Mouse (Mus musculus) hindbrain, embryonic 11.5 days (tissue): ENCODE measurements at regions not wholly inside any gene's neighbourhood (a gene's known extent, or its start where the extent isn't known, plus 50 kb on each side); places are given as distances from the start of the nearest gene placed in this dataset.

ENCODE experiments used
- ATAC-seq: fragments of 200-750 bp; cut with Nextera tagmentation; 2 replicates; pipeline ENCODE4 v1.8.0; 2017; ENCODE audit warnings: mild to moderate bottlenecking, moderate TSS enrichment, moderate library complexity; ENCODE audit not compliant: low FRiP score
- DNase-seq: peaks from one replicate; pipeline ENCODE4 v3.0.0-alpha.2; 2015; ENCODE audit warnings: low spot score
- H3K27ac ChIP-seq: fragments of 300-500 bp; sonication (generic); 2 replicates; pipeline ENCODE4 v1.5.1; 2014; ENCODE audit warnings: mild to moderate bottlenecking, low read depth, low read length
- H3K27me3 ChIP-seq: fragments of 300-500 bp; sonication (generic); 2 replicates; pipeline ENCODE4 v1.6.1; 2014; ENCODE audit warnings: mild to moderate bottlenecking, low read length, moderate library complexity, mixed read lengths; ENCODE audit not compliant: control insufficient read depth, insufficient read depth
- H3K36me3 ChIP-seq: fragments of 300-500 bp; sonication (generic); 2 replicates; pipeline ENCODE4 v1.6.1; 2014; ENCODE audit warnings: mild to moderate bottlenecking, low read length, moderate library complexity, mixed read lengths; ENCODE audit not compliant: control insufficient read depth, insufficient read depth
- H3K4me1 ChIP-seq: fragments of 300-500 bp; sonication (generic); replicated peaks from 2 replicates; pipeline ENCODE4 v1.6.1; 2014; ENCODE audit warnings: low read length, mixed read lengths; ENCODE audit not compliant: control insufficient read depth, insufficient read depth
- H3K4me2 ChIP-seq: fragments of 300-500 bp; sonication (generic); replicated peaks from 2 replicates; pipeline ENCODE4 v1.6.1; 2014; ENCODE audit warnings: mild to moderate bottlenecking, low read depth, low read length
- H3K4me3 ChIP-seq: fragments of 300-500 bp; sonication (generic); 2 replicates; pipeline ENCODE4 v1.5.1; 2014; ENCODE audit warnings: low read depth, low read length
- H3K9ac ChIP-seq: fragments of 300-500 bp; sonication (generic); 2 replicates; pipeline ENCODE4 v1.6.1; 2014; ENCODE audit warnings: low read depth, low read length
- H3K9me3 ChIP-seq: fragments of 300-500 bp; sonication (generic); 2 replicates; pipeline ENCODE4 v1.6.1; 2016; ENCODE audit warnings: low read length; ENCODE audit not compliant: control insufficient read depth
- WGBS: fragments of 180-500 bp; shearing (Covaris S2); extraction: QIAGEN DNeasy Blood & Tissue Kit; methylation state at CpG from one replicate; pipeline ENCODE4 v1.1.7; 2014; 5-methylcytosine and 5-hydroxymethylcytosine counted together

DNA sequence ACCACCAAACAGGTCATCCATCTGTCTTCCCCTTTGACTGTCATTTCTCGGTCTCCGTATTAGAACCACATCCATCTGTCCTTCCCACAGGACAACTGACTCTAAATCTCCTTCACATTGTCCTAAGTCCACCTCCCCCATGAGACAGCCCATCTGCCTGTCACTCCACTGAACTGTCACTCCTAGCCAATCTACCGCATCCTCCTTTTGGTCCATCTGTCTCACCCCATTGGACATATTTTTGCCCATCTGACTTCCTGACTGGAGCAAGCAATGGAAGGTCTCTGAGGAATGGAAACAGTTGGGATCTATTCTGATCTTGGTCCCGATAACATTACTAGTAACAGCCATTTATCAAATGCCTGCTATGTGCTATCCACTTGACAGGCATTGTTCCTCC, 99.9 kb upstream of the Pkdcc start:
- no peak overlapping the region for H3K4me3 ChIP-seq
- no peak for DNase-seq
- H3K36me3 ChIP-seq = no peaks in the 10 kb centered on the region
- no peak overlapping the region for H3K27ac ChIP-seq
- ATAC-seq = peak; percentile 71
- no peak overlapping the region for H3K9ac ChIP-seq
- WGBS = 52% methylated on average over 4 of the region's 4 CpGs
- H3K27me3 ChIP-seq = no peaks in the 10 kb centered on the region
- no peaks in the 10 kb centered on the region for H3K9me3 ChIP-seq
- H3K4me2 ChIP-seq = no peak overlapping the region
- H3K4me1 ChIP-seq = peaks cover 4% of the 10 kb centered on the region; the same call in 1 of the 2 replicates

DNA sequence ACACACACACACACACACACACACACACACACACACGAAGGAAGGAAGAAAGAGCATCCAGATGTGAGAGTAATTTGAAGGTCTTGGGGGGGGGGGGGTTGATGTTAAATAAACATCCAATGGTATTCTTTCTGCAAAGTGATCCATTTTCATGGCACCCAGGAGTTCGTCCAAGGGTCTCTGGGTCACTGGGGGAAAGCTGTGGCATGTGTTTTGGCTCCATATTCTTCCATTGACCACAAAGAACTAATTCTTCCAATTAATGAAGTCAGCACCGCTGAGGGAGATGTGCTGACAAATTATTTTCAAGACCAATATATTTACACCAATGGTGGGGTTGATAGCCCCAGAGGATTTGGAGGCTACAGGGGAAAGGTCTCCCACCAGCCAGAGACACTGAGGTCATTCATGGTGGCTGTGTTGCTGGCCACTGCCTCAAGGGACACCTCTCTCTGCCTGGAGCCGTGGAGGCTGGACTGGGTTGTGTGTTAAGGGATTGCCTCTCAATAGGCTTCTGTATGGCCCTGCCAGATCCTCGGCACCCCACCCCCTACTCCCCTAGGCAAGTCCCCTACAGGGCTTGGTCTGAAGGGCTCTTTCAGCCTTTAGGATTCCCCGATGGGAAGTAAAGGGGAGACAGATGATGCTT, 99.1 kb upstream of the Pkdcc start:
- ATAC-seq (no peak), DNase-seq (no peak)
- H3K4me3 ChIP-seq = no peak overlapping the region
- H3K9me3 ChIP-seq = no peaks in the 10 kb centered on the region
- 23% methylated on average over 6 of the region's 6 CpGs for WGBS
- H3K27ac ChIP-seq = 0 out of 2 replicates have a peak overlapping the region, but pooled peaks have one; percentile 19
- H3K27me3 ChIP-seq = no peaks in the 10 kb centered on the region
- H3K9ac ChIP-seq = no peak overlapping the region
- H3K4me2 ChIP-seq = no peak overlapping the region
- H3K36me3 ChIP-seq = no peaks in the 10 kb centered on the region
- H3K4me1 ChIP-seq = peaks cover 6% of the 10 kb centered on the region; the same call in 1 of the 2 replicates

DNA sequence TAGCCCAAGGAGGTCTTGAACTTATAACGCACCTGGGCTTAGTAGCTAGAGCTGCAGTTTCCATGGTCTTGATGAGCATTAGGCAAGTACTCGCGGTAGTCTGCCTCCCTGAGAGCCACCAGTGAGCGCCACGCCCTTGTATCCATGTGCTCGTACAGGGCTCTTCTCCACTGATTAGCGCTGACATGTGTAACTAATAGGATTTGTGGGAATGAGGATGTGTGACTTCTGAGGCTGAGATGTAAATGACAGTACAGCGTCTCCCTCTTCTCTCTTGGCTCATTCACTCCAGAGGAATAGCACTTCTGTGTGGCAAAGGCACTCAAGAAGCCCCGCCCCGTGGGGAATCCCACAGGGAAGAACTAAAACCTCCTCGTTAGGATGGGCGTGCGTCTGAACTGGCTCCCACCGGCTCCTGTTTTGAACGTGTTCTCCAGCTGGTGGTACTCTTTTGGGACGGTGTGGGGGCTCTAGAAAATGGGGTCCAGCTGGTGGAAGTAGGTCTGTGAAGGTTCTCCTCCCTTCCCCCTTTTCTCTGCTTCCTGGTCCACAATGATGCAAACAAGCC, 94.3 kb upstream of the Pkdcc start:
- DNase-seq = no peak
- no peak for ATAC-seq
- H3K9me3 ChIP-seq = no peaks in the 10 kb centered on the region
- H3K27me3 ChIP-seq = no peaks in the 10 kb centered on the region
- WGBS = 57% methylated on average over 16 of the region's 16 CpGs
- peaks cover 8% of the 10 kb centered on the region; the same call in 1 of the 2 replicates for H3K4me1 ChIP-seq
- H3K4me3 ChIP-seq = no peak overlapping the region
- no peak overlapping the region for H3K27ac ChIP-seq
- no peaks in the 10 kb centered on the region for H3K36me3 ChIP-seq
- H3K9ac ChIP-seq = no peak overlapping the region
- H3K4me2 ChIP-seq = no peak overlapping the region

DNA sequence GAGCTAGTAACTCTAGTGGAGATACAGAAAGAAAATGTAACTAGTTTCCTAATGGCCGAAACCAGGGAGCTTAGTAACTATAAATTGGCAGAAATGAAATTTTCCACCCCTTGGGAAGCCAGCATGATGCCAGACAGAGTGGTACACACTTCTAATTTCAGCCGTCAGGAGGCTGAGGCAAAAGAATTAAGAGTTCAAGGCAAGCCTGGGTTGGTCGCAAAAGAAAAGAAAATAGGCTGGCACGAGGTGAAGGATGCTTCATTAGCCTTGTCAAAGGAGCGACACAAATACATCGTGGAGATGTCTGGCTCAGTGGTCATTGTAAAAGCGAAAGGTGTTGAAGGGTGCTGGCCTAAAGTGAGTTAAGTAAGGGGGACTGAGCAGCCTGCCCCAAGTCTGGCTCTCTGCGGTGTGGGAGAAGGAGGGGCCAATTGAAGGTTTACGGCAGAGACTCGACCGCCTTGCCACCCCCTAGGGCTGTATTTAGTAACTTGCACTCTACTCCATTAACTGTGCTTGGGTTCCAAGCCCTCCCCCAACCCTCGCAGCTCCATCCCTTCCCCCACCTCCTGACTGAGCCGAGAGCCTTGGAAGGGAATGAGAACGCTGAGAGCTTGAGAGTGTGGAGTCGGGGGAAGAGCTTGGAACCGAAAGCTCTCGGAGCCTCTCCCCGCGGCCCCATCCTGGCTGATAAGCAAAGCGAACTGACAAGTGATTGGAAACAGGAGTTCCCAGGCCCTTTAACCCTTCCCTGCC, 92.4 kb upstream of the Pkdcc start:
- peak; percentile 71 for DNase-seq
- no peaks in the 10 kb centered on the region for H3K27me3 ChIP-seq
- peak overlapping the region; percentile 37; the same call in 1 of the 2 replicates for H3K9ac ChIP-seq
- peak overlapping the region; percentile 16 for H3K4me3 ChIP-seq
- H3K9me3 ChIP-seq = no peaks in the 10 kb centered on the region
- 0 out of 2 replicates have a peak overlapping the region, but pooled peaks have one; percentile 24 for H3K27ac ChIP-seq
- H3K4me2 ChIP-seq = peak overlapping the region; percentile 36
- WGBS = 6% methylated on average over 20 of the region's 20 CpGs
- H3K4me1 ChIP-seq = peaks cover 8% of the 10 kb centered on the region; the same call in 1 of the 2 replicates
- H3K36me3 ChIP-seq = no peaks in the 10 kb centered on the region
- ATAC-seq = peak; percentile 72

DNA sequence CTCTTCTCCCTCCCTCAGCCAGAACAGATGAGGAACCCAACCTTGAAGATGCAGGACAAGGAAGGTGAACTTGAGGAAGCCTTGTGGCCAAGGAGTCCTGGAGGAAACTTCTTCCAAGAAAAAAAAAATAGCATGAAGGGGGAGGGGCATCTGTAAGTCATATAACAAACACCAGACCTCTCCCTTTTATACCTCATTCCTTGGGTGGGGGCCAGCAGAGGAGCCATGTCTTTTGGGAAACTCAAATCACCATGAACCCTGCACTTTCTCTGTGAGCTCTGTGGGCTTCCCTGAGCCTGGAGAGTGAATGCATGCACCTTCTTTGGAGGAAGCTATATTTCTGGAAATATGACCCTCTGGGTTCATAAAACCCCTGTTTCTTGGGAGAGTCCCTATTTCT, 90.0 kb upstream of the Pkdcc start:
- Histone ChIP-seq H3K4me3 (no peak overlapping the region), H3K36me3 (no peaks in the 10 kb centered on the region), H3K27me3 (no peaks in the 10 kb centered on the region), H3K4me2 (no peak overlapping the region), H3K9ac (no peak overlapping the region), H3K9me3 (no peaks in the 10 kb centered on the region), H3K4me1 (peaks cover 17% of the 10 kb centered on the region), H3K27ac (0 out of 2 replicates have a peak overlapping the region, but pooled peaks have one; percentile 9)
- DNase-seq (no peak), ATAC-seq (no peak)

DNA sequence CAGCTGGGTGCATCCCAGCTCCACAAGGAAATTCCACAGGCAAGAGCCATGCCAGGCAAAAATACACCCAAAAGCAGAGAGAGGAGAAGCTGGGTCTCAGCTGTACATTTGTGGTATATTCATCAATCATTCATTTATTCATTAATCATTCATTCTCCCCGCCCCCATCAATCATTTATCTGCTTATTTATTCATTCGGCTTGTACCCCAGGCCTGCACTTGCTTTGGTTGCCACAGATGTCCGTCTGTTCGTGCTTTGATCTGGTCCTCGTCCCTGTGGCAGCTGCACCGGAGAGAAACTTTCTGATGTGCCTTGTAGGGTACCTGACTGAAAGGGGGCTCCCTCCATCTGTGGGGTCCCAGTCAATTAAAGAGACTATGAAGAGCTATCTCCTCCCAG, 87.2 kb upstream of the Pkdcc start:
- ATAC-seq (peak; percentile 36; the same call in 1 of the 2 replicates), DNase-seq (no peak)
- Histone ChIP-seq H3K4me3 (no peak overlapping the region), H3K9ac (no peak overlapping the region), H3K4me2 (no peak overlapping the region), H3K4me1 (peaks cover 10% of the 10 kb centered on the region), H3K27ac (peak overlapping the region; percentile 58), H3K36me3 (no peaks in the 10 kb centered on the region), H3K9me3 (no peaks in the 10 kb centered on the region), H3K27me3 (no peaks in the 10 kb centered on the region)
- WGBS = 34% methylated on average over 6 of the region's 6 CpGs

DNA sequence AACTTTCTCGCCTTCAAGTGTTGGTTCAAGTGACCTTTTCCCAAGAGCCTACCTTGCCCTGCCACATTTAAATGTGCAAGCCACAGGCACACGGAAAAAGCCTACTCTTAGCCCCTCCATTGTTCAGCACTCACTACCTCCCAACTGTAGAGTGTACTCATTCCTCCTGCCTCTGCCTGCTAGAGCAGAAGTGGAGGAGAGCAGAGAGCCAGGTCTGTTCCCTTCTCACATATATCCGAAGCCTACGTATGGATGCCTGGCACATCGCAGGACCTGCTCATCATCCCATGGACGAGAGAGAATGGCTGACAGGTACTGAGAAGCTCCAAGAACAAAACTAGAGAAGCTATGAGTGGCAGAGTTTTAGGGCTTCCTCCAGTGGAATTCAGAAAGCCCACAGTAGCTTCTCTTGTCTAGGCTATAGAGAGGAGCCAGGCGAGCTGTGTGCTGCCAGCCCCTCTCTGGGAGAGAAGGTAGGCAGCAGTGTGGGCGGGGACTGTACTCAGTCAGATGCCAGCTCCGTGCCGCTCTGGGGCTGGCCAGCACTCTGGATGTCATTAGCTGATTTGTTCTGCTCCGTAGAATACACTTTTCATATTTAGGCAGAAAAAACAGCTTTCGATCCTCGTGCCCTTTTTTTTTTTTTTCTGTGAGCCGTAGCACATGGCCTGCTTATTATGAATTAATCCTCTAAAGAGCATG, 86.1 kb upstream of the Pkdcc start:
- DNase-seq = no peak
- Histone ChIP-seq H3K4me2 (no peak overlapping the region), H3K4me1 (peaks cover 14% of the 10 kb centered on the region), H3K27ac (peak overlapping the region; percentile 58), H3K27me3 (no peaks in the 10 kb centered on the region), H3K9ac (no peak overlapping the region), H3K36me3 (no peaks in the 10 kb centered on the region), H3K9me3 (no peaks in the 10 kb centered on the region), H3K4me3 (no peak overlapping the region)
- peak; percentile 56; the same call in 1 of the 2 replicates for ATAC-seq
- 51% methylated on average over 14 of the region's 14 CpGs for WGBS

DNA sequence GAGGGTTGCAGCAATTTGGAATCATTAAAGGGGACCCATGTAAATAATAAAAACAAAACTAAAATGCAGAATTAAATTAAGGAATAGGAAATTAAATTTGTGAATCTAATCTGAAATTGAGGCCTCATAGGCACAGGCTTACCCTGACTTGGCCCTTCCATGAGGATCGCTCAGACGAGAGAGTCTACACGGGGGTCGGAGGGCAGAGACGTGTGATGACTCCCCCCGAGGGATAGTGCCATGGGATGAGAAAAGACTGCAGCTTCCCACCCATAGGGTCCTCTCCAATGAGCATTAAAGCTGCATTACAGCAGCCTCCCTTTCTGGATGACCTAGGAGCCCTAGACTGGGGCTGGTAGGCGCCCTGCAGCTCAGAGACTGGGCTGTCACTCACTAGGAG, 85.4 kb upstream of the Pkdcc start:
- no peak overlapping the region for H3K9ac ChIP-seq
- H3K36me3 ChIP-seq = no peaks in the 10 kb centered on the region
- H3K27me3 ChIP-seq = no peaks in the 10 kb centered on the region
- DNase-seq = no peak
- H3K9me3 ChIP-seq = no peaks in the 10 kb centered on the region
- peak; percentile 58 for ATAC-seq
- peaks cover 14% of the 10 kb centered on the region for H3K4me1 ChIP-seq
- no peak overlapping the region for H3K27ac ChIP-seq
- H3K4me2 ChIP-seq = no peak overlapping the region
- WGBS = 62% methylated on average over 7 of the region's 7 CpGs
- no peak overlapping the region for H3K4me3 ChIP-seq
